Mouse (Mus musculus): ENCODE data around the gene Clcc1. TPM values are rescaled to one million over a fixed set of nuclear protein-coding genes. Genes with fewer than 3 reads are reported as not detected.
A peak's percentile ranks its signal among the peaks of the same experiment; 100 is the strongest.
"Not testable (repeated sequence)": the region's sequence is repeated elsewhere in the genome, so short reads cannot be mapped to it uniquely, and the experiment has no call there.

The Clcc1 gene
- 22.7 and 27.3 TPM in 2 replicates for polyA plus RNA-seq (2012; rRNA removed)

DNA sequence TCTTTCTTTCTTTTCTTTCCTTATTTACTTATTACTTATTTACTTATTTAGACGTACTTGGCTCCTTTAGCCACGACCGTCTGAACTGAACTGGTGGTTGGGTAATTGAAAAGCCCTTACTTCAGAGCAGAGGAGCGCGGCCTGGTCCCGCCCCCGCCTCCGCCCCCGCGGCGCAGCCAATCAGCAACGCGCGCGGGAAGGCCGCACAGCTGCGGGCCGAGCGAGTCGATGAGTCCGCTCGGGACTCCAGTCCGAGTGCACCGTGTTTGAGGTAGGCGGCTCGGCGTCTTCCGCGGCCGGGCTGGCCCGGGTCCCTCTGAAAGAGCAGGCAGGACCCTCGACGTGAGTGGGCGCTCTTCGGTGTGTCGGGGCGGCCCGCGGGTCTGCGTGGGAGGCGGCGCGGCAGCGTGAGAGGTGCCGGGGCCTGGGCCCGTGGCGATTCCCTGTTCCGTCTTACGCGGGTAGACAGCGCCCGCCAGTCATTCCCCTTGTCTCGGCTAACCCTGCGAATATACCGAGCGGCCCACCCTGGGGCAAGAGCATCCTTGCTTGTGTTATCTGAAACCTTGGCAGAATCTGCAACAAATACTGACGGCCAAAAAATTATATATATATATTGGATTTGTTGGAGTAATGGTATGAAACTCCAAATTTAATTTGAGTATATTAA, at the start of gene Clcc1:
TSS of gene Clcc1 (plus strand) at position 204 of the 670 bp plus-strand sequence.
- H3K27ac ChIP-seq (ENCODE audit: control insufficient read depth, insufficient read depth, low read depth, low read length) = peak within 1 kb of the TSS; percentile 90
- H3K27me3 ChIP-seq (ENCODE audit: control insufficient read depth, insufficient read depth, low read length) = no peaks in the 10 kb centered on the region
- no peaks in the 10 kb centered on the region for H3K36me3 ChIP-seq (ENCODE audit: control insufficient read depth, insufficient read depth, low read length)
- peak within 1 kb of the TSS; percentile 100 for H3K4me3 ChIP-seq (ENCODE audit: control insufficient read depth, low read depth, low read length)
- peaks cover 11% of the 10 kb centered on the region for H3K4me1 ChIP-seq (ENCODE audit: control insufficient read depth, insufficient read depth, low read length)
- TF ChIP-seq CTCF (IDR thresholded peaks at IDR 0.05; ENCODE audit: control insufficient read depth, insufficient read depth, insufficient replicate concordance, low read depth, low read length) (no peak), POLR2A (IDR thresholded peaks at IDR 0.05; ENCODE audit: control insufficient read depth, low read depth, low read length) (peak; percentile 96)

DNA sequence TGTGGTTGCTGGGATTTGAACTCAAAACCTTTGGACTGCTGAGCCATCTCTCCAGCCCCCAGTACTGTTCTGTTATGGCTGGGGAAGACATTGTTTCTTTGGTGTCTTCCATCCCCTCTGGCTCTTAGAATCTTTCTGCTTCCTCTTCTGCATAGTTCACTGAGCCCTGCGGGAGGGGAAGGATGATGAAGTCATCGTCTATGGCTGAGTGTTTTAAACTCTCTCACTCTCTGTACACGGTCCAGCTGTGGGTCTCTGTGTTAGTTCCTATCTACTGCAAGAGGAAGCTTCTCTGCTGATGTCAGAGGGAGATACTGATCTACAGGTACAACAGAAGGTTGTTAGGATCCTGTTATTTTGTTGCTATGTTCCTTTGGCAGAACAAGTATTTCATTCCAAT, 44.8 kb upstream of the Clcc1 start:
- H3K4me1 ChIP-seq (ENCODE audit: control insufficient read depth, insufficient read depth, low read length) = no peaks in the 10 kb centered on the region

DNA sequence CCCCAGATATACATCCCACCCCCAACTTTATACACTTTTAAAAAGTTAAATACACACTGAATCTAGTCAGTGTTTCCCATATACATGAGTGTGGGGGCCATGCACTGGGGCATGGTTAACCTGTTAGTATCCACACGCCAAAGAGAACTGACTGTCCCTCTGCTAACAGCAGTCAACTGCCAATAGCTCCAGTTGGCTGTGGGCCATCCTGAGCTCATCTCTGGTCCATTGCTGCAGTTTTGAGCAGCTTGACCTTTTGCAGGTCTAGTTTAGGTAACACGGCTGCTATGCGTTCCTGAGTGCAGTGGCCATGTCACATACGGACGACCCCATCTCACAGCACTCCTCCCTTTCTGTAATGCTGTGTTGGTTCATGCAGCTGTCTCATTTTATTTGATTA, 19.0 kb upstream of the Clcc1 start:
- TF ChIP-seq POLR2A (IDR thresholded peaks at IDR 0.05; ENCODE audit: control insufficient read depth, low read depth, low read length) (no peak), CTCF (IDR thresholded peaks at IDR 0.05; ENCODE audit: control insufficient read depth, insufficient read depth, insufficient replicate concordance, low read depth, low read length) (no peak)
- H3K4me3 ChIP-seq (ENCODE audit: control insufficient read depth, low read depth, low read length) = no peak overlapping the region
- no peak overlapping the region for H3K27ac ChIP-seq (ENCODE audit: control insufficient read depth, insufficient read depth, low read depth, low read length)
- H3K36me3 ChIP-seq (ENCODE audit: control insufficient read depth, insufficient read depth, low read length) = no peaks in the 10 kb centered on the region
- H3K27me3 ChIP-seq (ENCODE audit: control insufficient read depth, insufficient read depth, low read length) = no peaks in the 10 kb centered on the region
- H3K4me1 ChIP-seq (ENCODE audit: control insufficient read depth, insufficient read depth, low read length) = no peaks in the 10 kb centered on the region

More for the DNA sequence above, 44.8 kb upstream of the Clcc1 start:
- Histone ChIP-seq H3K36me3 (ENCODE audit: control insufficient read depth, insufficient read depth, low read length) (no peaks in the 10 kb centered on the region; the same call in 1 of the 2 replicates), H3K27me3 (ENCODE audit: control insufficient read depth, insufficient read depth, low read length) (no peaks in the 10 kb centered on the region), H3K27ac (ENCODE audit: control insufficient read depth, insufficient read depth, low read depth, low read length) (no peak overlapping the region), H3K4me3 (ENCODE audit: control insufficient read depth, low read depth, low read length) (peak overlapping the region; percentile 44)
- no peak for TF ChIP-seq CTCF (IDR thresholded peaks at IDR 0.05; ENCODE audit: control insufficient read depth, insufficient read depth, insufficient replicate concordance, low read depth, low read length)
- TF ChIP-seq POLR2A (IDR thresholded peaks at IDR 0.05; ENCODE audit: control insufficient read depth, low read depth, low read length) = no peak

DNA sequence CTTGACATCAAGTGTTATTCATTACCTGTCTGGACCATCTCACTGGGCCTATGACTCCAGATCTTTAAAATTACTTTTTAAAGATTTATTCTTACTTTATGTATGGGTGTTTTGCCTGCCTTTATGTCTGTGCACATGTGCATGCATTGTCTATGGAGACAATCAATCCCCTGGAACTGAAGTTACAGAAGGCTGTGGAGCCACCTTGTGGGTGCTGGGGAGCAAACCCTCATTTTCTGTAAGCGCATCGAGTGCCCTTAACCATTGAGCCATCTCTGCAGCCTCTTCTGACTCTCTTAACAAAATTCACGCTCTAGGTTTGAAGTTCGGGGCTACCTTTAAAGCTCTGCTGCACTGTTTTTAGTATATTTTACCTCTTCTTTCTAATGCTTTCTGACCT, 14.3 kb upstream of the Clcc1 start:
- Histone ChIP-seq H3K27ac (ENCODE audit: control insufficient read depth, insufficient read depth, low read depth, low read length) (no peak overlapping the region), H3K27me3 (ENCODE audit: control insufficient read depth, insufficient read depth, low read length) (no peaks in the 10 kb centered on the region), H3K4me1 (ENCODE audit: control insufficient read depth, insufficient read depth, low read length) (no peaks in the 10 kb centered on the region), H3K36me3 (ENCODE audit: control insufficient read depth, insufficient read depth, low read length) (no peaks in the 10 kb centered on the region), H3K4me3 (ENCODE audit: control insufficient read depth, low read depth, low read length) (no peak overlapping the region)
- TF ChIP-seq POLR2A (IDR thresholded peaks at IDR 0.05; ENCODE audit: control insufficient read depth, low read depth, low read length) (no peak), CTCF (IDR thresholded peaks at IDR 0.05; ENCODE audit: control insufficient read depth, insufficient read depth, insufficient replicate concordance, low read depth, low read length) (no peak)

DNA sequence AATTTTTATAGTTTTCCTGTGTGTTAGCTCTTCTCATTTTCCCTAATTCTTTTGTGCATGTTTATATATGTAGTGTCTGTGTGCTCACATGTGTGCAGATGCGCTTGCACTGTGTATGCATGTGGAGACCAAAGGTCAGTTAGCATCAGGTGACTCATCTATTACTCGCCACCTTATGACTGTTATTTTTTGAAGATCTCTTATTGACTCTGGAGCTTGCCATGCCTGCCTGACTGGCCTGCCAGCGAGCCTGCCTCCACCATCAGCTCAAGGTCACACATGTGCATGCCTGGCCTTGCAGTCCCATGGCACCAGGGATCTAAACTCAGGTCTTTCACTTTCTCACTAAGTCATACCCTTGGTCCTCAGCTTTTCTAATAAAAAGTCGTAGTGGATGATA, 12.7 kb upstream of the Clcc1 start:
- TF ChIP-seq CTCF (IDR thresholded peaks at IDR 0.05; ENCODE audit: control insufficient read depth, insufficient read depth, insufficient replicate concordance, low read depth, low read length) (no peak), POLR2A (IDR thresholded peaks at IDR 0.05; ENCODE audit: control insufficient read depth, low read depth, low read length) (no peak)
- Histone ChIP-seq H3K4me1 (ENCODE audit: control insufficient read depth, insufficient read depth, low read length) (no peaks in the 10 kb centered on the region), H3K27ac (ENCODE audit: control insufficient read depth, insufficient read depth, low read depth, low read length) (no peak overlapping the region), H3K36me3 (ENCODE audit: control insufficient read depth, insufficient read depth, low read length) (no peaks in the 10 kb centered on the region), H3K27me3 (ENCODE audit: control insufficient read depth, insufficient read depth, low read length) (no peaks in the 10 kb centered on the region), H3K4me3 (ENCODE audit: control insufficient read depth, low read depth, low read length) (no peak overlapping the region)

DNA sequence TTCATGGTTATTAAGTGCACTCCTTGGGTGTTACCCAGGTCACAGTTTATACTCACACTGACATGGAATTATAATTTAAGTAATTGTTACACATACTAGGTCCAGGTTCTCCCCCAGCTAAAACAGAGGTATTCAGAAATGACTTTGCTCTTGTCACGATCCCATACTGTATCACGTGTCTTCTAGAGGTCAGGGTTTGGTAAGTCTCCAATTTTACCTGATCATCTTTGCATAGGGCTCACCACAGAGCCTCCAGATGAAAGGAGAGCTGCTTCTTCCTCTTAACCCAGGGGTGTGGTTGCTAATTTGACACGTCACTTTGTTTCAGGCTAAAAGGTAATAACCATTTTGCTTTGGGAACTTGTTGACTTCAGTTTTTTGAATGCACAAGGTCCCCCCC, 8.9 kb upstream of the Clcc1 start:
- Histone ChIP-seq H3K36me3 (ENCODE audit: control insufficient read depth, insufficient read depth, low read length) (no peaks in the 10 kb centered on the region), H3K27ac (ENCODE audit: control insufficient read depth, insufficient read depth, low read depth, low read length) (no peak overlapping the region), H3K27me3 (ENCODE audit: control insufficient read depth, insufficient read depth, low read length) (no peaks in the 10 kb centered on the region), H3K4me1 (ENCODE audit: control insufficient read depth, insufficient read depth, low read length) (no peaks in the 10 kb centered on the region), H3K4me3 (ENCODE audit: control insufficient read depth, low read depth, low read length) (no peak overlapping the region)
- TF ChIP-seq POLR2A (IDR thresholded peaks at IDR 0.05; ENCODE audit: control insufficient read depth, low read depth, low read length) = no peak
- no peak for TF ChIP-seq CTCF (IDR thresholded peaks at IDR 0.05; ENCODE audit: control insufficient read depth, insufficient read depth, insufficient replicate concordance, low read depth, low read length)

DNA sequence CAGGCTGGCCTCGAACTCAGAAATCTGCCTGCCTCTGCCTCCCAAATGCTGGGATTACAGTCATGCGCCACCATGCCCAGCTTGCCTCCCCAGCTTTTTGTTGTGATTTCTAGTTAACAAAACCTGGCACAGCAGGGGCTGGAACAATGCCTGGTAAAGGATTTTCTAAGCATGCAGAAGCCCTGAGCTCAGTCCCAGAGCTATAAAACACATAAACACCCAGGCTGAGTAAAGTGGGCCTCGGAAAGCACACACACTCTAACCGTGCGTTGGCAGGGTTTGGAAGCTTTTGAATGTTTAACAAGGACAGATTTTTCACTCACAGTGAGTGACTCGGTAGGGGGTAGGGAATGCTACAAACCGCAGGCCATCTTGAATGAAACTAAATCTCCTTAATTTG, 7.7 kb upstream of the Clcc1 start:
- Histone ChIP-seq H3K4me3 (ENCODE audit: control insufficient read depth, low read depth, low read length) (no peak overlapping the region), H3K27ac (ENCODE audit: control insufficient read depth, insufficient read depth, low read depth, low read length) (no peak overlapping the region), H3K36me3 (ENCODE audit: control insufficient read depth, insufficient read depth, low read length) (no peaks in the 10 kb centered on the region), H3K27me3 (ENCODE audit: control insufficient read depth, insufficient read depth, low read length) (no peaks in the 10 kb centered on the region), H3K4me1 (ENCODE audit: control insufficient read depth, insufficient read depth, low read length) (no peaks in the 10 kb centered on the region)
- TF ChIP-seq CTCF (IDR thresholded peaks at IDR 0.05; ENCODE audit: control insufficient read depth, insufficient read depth, insufficient replicate concordance, low read depth, low read length) (no peak), POLR2A (IDR thresholded peaks at IDR 0.05; ENCODE audit: control insufficient read depth, low read depth, low read length) (no peak)

DNA sequence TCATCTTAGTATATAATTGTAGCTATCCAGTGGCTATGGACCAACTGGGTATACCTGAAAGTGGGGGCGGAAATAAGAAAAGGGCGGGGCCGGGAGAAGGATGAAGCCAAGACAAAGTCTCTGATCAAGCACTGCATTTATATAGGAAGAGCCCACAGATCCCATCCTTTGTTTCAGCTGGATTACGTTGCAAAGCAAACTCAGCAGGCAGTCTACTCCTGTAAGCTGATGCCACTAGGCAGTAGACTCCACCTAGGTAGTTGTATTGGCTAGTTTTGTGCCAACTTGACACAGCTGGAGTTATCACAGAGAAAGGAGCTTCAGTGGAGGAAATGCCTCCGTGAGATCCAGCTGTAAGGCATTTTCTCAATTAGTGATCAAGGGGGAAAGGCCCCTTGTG, 6.0 kb upstream of the Clcc1 start:
- H3K27me3 ChIP-seq (ENCODE audit: control insufficient read depth, insufficient read depth, low read length); H3K27ac ChIP-seq (ENCODE audit: control insufficient read depth, insufficient read depth, low read depth, low read length); H3K36me3 ChIP-seq (ENCODE audit: control insufficient read depth, insufficient read depth, low read length); H3K4me1 ChIP-seq (ENCODE audit: control insufficient read depth, insufficient read depth, low read length); H3K4me3 ChIP-seq (ENCODE audit: control insufficient read depth, low read depth, low read length): not testable (repeated sequence)

All from testis, adult 2 months (tissue).